Mouse (Mus musculus) C2C12 (cell line): ENCODE measurements at regions not wholly inside any gene's neighbourhood (a gene's known extent, or its start where the extent isn't known, plus 50 kb on each side); places are given as distances from the start of the nearest gene placed in this dataset.

Experiments
- CTCF ChIP-seq: IDR thresholded peaks from one replicate; pipeline ENCODE4 v1.5.1; 2011; ENCODE audit not compliant: control insufficient read depth, insufficient read depth, insufficient read length
- MYOD1 ChIP-seq: IDR thresholded peaks from one replicate; pipeline ENCODE4 v1.6.1; 2011; ENCODE audit warnings: low read depth; ENCODE audit not compliant: control insufficient read depth, insufficient read length
- USF1 ChIP-seq: IDR thresholded peaks from one replicate; pipeline ENCODE4 v1.6.1; 2011; ENCODE audit warnings: low read depth, mild to moderate bottlenecking, control low read depth, moderate library complexity

DNA sequence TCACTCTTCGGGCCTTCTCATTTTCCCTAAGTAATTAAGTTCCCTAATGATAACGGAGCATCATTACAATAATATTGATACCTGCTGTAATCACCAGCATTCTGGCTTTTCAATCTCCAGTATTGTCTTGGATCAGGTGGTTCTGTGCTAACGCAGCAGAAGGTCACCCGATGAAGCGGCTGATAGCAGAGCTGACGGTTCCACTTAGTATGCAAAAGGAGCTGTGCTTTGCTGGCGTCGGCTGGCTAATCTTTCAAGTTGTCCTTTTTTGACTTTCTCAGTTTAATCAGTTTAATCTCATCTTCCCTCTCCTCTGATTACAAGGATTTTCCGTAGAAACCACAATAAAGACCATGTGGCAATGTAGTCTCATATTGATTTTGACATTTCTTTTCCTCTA is 478.9 kb upstream of the Nox3 start:
- TF ChIP-seq CTCF = no peak
- no peak for TF ChIP-seq USF1
- no peak for TF ChIP-seq MYOD1
